Mouse (Mus musculus): ENCODE results near the gene Lep. TPM values are rescaled to one million over a fixed set of nuclear protein-coding genes. Genes with fewer than 3 reads are reported as not detected.

Lep gene
- polyA plus RNA-seq, 1 experiment from 2014 or later: not detected

- Histone ChIP-seq H3K4me3 (no peak overlapping the region), H3K9me3 (peaks cover 6% of the 10 kb centered on the region; the same call in 1 of the 2 replicates), H3K36me3 (no peaks in the 10 kb centered on the region), H3K27ac (no peak overlapping the region), H3K27me3 (ENCODE audit: insufficient read depth, poor library complexity, severe bottlenecking) (peaks cover 41% of the 10 kb centered on the region), H3K4me1 (replicated peaks) (peaks cover 23% of the 10 kb centered on the region)
- 40% methylated on average over 6 of the region's 6 CpGs for WGBS
- DNase-seq (ENCODE audit: low spot score): no peak
Measured at GRCm38 (mm10) chr6:29026766-29027165, 33.3 kb upstream of the Lep start.

- Histone ChIP-seq H3K27me3 (ENCODE audit: insufficient read depth, poor library complexity, severe bottlenecking) (peaks cover 32% of the 10 kb centered on the region), H3K9me3 (peaks cover 6% of the 10 kb centered on the region; the same call in 1 of the 2 replicates), H3K36me3 (no peaks in the 10 kb centered on the region), H3K4me3 (no peak overlapping the region), H3K27ac (no peak overlapping the region), H3K4me1 (replicated peaks) (peaks cover 29% of the 10 kb centered on the region)
- WGBS: 62% methylated on average over 5 of the region's 5 CpGs
- DNase-seq (ENCODE audit: low spot score): no peak
Measured at GRCm38 (mm10) chr6:29028129-29028528, 31.9 kb upstream of the Lep start.

DNA sequence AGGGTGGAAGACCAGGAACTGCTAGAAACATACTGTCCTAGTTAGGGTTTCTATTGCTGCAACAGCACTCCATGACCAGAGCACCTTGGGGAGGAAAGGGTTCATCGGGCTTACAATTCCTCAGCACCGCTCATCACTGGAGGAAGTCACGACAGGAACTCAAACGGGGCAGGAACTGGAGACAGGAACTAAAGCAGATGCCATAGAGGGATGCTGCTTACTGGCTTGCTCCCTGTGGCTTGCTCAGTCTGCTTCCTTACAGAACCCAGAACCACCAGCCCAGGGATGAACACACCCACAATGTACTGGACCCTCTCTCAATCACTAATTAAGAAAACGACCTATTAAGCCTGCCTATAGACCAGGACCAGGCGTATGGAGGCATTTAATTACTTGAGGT is 30.5 kb upstream of the Lep start:
- WGBS: 77% methylated on average over 6 of the region's 6 CpGs
- peaks cover 25% of the 10 kb centered on the region for H3K27me3 ChIP-seq (ENCODE audit: insufficient read depth, poor library complexity, severe bottlenecking)
- no peak for DNase-seq (ENCODE audit: low spot score)

DNA sequence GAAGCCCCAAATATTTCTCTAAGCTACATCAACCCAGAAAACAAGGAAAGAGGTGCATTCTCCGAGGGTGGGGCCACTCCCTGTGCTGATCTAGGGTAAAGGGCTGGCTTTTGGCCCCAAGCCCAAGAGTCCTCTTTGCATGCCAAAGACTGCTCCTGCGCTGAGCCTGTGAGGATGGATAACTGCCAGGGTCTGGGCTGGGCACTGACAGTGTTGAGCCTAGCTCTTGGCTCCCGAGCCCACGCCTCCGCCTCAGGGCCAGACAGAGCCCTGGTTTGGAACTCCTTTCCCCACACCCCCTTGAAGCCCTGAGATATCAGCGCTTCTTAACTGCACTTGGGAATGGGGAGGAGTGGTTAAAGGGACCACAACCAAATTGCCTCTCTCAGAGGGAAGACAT is 28.8 kb upstream of the Lep start:
- 83% methylated on average over 6 of the region's 6 CpGs for WGBS
- Histone ChIP-seq H3K9me3 (peaks cover 6% of the 10 kb centered on the region; the same call in 1 of the 2 replicates), H3K36me3 (no peaks in the 10 kb centered on the region), H3K4me1 (replicated peaks) (peaks cover 19% of the 10 kb centered on the region), H3K27ac (no peak overlapping the region), H3K27me3 (ENCODE audit: insufficient read depth, poor library complexity, severe bottlenecking) (peaks cover 9% of the 10 kb centered on the region), H3K4me3 (no peak overlapping the region)
- no peak for DNase-seq (ENCODE audit: low spot score)

More for the DNA sequence above, 30.5 kb upstream of the Lep start:
- H3K36me3 ChIP-seq: no peaks in the 10 kb centered on the region
- H3K9me3 ChIP-seq: peaks cover 6% of the 10 kb centered on the region; the same call in 1 of the 2 replicates
- H3K4me3 ChIP-seq: no peak overlapping the region
- no peak overlapping the region for H3K27ac ChIP-seq
- peaks cover 24% of the 10 kb centered on the region for H3K4me1 ChIP-seq (replicated peaks)

DNA sequence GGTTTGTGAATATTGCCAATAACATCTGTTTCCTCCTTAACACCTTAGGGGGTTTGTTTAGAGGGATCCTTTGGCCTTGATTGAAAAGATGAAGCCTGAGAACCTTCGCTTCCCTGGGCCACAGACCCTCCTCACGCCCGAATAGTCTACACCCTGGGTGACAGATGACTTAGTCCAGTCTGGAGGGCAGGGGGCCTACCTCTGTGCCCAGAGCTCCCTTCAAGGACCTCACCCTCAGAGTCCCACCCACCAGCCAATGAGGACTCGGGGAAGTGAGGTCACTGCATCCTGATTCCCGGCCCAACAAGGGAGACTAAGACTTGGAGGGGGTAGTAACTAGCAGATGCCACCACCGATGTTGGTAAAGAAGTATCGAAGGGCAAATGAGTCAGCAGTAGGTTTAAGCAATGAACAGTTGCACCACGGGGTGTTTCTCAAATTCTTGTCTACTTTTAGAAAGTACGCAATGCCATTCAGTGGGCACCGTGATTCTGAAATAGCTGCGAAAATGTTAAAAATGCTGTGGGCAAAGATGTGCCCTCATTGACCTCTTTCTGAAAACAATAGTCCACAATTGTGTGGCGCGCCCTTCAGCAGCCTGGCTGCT is 28.2 kb upstream of the Lep start:
- 85% methylated on average over 13 of the region's 13 CpGs for WGBS
- Histone ChIP-seq H3K27ac (no peak overlapping the region), H3K36me3 (no peaks in the 10 kb centered on the region), H3K4me1 (replicated peaks) (peaks cover 13% of the 10 kb centered on the region), H3K4me3 (no peak overlapping the region), H3K9me3 (peaks cover 6% of the 10 kb centered on the region; the same call in 1 of the 2 replicates), H3K27me3 (ENCODE audit: insufficient read depth, poor library complexity, severe bottlenecking) (peaks cover 6% of the 10 kb centered on the region)
- no peak for DNase-seq (ENCODE audit: low spot score)

- no peak for DNase-seq (ENCODE audit: low spot score)
- Histone ChIP-seq H3K27ac (no peak overlapping the region), H3K9me3 (peaks cover 6% of the 10 kb centered on the region; the same call in 1 of the 2 replicates)
Measured at GRCm38 (mm10) chr6:29032411-29032810, 27.6 kb upstream of the Lep start.

GRCm38 (mm10) chr6:29033981-29034646 is 25.9 kb upstream of the Lep start:
- no peak for DNase-seq (ENCODE audit: low spot score)
- Histone ChIP-seq H3K36me3 (no peaks in the 10 kb centered on the region), H3K4me1 (replicated peaks) (peaks cover 9% of the 10 kb centered on the region; the same call in 1 of the 2 replicates), H3K27ac (no peak overlapping the region), H3K27me3 (ENCODE audit: insufficient read depth, poor library complexity, severe bottlenecking) (no peaks in the 10 kb centered on the region), H3K4me3 (no peak overlapping the region), H3K9me3 (peaks cover 6% of the 10 kb centered on the region; the same call in 1 of the 2 replicates)
- whole genome bisulfite sequencing: 76% methylated on average over 7 of the region's 7 CpGs

More at GRCm38 (mm10) chr6:29032411-29032810, 27.6 kb upstream of the Lep start:
- H3K4me1 ChIP-seq (replicated peaks): peaks cover 9% of the 10 kb centered on the region; the same call in 1 of the 2 replicates
- H3K27me3 ChIP-seq (ENCODE audit: insufficient read depth, poor library complexity, severe bottlenecking): 0 out of 2 replicates have a peak, but pooled peaks cover under 1% of the 10 kb centered on the region
- no peak overlapping the region for H3K4me3 ChIP-seq
- no peaks in the 10 kb centered on the region for H3K36me3 ChIP-seq
- 88% methylated on average over 12 of the region's 12 CpGs for WGBS

- DNase-seq (ENCODE audit: low spot score): no peak
- WGBS: 71% methylated on average over 4 of the region's 4 CpGs
- no peaks in the 10 kb centered on the region for H3K36me3 ChIP-seq
- H3K4me3 ChIP-seq: no peak overlapping the region
- H3K4me1 ChIP-seq (replicated peaks): peaks cover 9% of the 10 kb centered on the region; the same call in 1 of the 2 replicates
- H3K27ac ChIP-seq: no peak overlapping the region
- no peaks in the 10 kb centered on the region for H3K9me3 ChIP-seq
- H3K27me3 ChIP-seq (ENCODE audit: insufficient read depth, poor library complexity, severe bottlenecking): no peaks in the 10 kb centered on the region
Measured at GRCm38 (mm10) chr6:29036698-29037097, 23.3 kb upstream of the Lep start.

GRCm38 (mm10) chr6:29040266-29040665 is 19.8 kb upstream of the Lep start:
- no peak for DNase-seq (ENCODE audit: low spot score)
- Histone ChIP-seq H3K4me1 (replicated peaks) (no peaks in the 10 kb centered on the region), H3K4me3 (no peak overlapping the region), H3K27me3 (ENCODE audit: insufficient read depth, poor library complexity, severe bottlenecking) (no peaks in the 10 kb centered on the region), H3K27ac (no peak overlapping the region), H3K9me3 (no peaks in the 10 kb centered on the region), H3K36me3 (no peaks in the 10 kb centered on the region)
- 85% methylated on average over 2 of the region's 2 CpGs for WGBS

- Histone ChIP-seq H3K4me3 (no peak overlapping the region), H3K9me3 (no peaks in the 10 kb centered on the region), H3K27me3 (ENCODE audit: insufficient read depth, poor library complexity, severe bottlenecking) (no peaks in the 10 kb centered on the region), H3K27ac (no peak overlapping the region), H3K4me1 (replicated peaks) (no peaks in the 10 kb centered on the region), H3K36me3 (no peaks in the 10 kb centered on the region)
- DNase-seq (ENCODE audit: low spot score): no peak
Measured at GRCm38 (mm10) chr6:29044029-29044428, 16.0 kb upstream of the Lep start.

DNA sequence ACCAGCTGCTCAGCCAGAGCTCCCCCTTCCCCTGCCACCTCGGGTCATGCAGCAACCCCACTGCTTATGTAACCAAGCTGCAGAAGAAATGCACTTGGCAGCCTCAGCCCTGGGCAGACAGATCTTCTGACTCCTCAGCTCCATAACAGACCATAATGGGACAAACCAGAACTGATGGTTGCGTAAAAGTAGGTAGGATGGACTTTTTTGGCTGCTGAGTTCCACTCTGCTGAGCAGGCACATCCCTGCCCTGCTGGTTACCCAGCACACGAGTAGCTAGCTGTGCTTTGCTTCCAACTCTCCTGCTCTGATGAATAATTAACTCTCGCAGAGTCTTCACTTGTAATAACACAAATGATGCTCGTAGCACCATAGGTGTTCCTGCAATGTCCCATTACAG is 10.1 kb upstream of the Lep start:
- no peak for DNase-seq (ENCODE audit: low spot score)
- Histone ChIP-seq H3K27me3 (ENCODE audit: insufficient read depth, poor library complexity, severe bottlenecking) (no peaks in the 10 kb centered on the region), H3K4me1 (replicated peaks) (peaks cover 16% of the 10 kb centered on the region; the same call in 1 of the 2 replicates), H3K36me3 (no peaks in the 10 kb centered on the region), H3K4me3 (no peak overlapping the region), H3K9me3 (no peaks in the 10 kb centered on the region), H3K27ac (no peak overlapping the region)
- 63% methylated on average over 5 of the region's 5 CpGs for WGBS

DNA sequence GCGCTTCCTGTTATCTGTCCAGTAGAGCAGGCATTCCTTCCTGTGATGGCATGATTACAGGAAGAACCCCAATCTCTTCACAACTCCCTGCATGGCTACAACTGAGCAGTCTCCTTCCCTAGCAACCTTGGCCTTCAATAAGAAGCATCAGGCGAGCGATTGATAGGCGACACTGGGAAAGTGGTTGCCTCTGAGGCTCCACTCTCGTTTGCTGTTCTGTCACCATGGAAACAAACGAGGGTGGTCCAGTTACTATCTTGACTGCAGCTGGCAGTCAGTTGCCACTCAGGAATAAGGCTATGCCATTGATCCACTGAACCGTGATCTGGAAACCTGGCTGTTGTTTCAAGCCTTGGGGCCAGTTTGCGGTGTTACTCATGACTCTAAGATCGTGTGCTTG is 7.8 kb upstream of the Lep start:
- Histone ChIP-seq H3K27me3 (ENCODE audit: insufficient read depth, poor library complexity, severe bottlenecking) (no peaks in the 10 kb centered on the region), H3K4me1 (replicated peaks) (peaks cover 16% of the 10 kb centered on the region; the same call in 1 of the 2 replicates), H3K9me3 (no peaks in the 10 kb centered on the region), H3K36me3 (no peaks in the 10 kb centered on the region), H3K27ac (no peak overlapping the region), H3K4me3 (no peak overlapping the region)
- WGBS: 67% methylated on average over 9 of the region's 9 CpGs
- DNase-seq (ENCODE audit: low spot score): no peak

DNA sequence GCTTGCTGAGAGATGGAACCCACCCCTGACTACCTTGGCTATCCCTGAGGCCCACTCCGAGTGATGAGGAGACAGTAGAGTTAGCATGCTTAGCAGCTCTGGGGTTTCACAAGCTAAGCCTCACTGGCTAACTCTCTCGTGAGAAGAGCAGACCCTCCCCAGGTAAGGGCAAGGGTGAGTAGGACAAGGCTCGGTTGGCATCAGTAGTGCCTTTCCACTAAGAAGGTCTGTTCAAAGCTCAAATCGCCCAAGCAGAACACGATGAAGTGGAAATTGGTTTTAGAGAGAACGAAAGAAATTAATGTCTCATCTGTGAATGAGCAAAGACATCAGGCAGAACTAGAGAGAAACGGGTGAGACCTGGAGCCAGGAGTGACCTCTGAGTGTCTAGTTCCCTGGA is 6.8 kb upstream of the Lep start:
- Histone ChIP-seq H3K27ac (no peak overlapping the region), H3K4me1 (replicated peaks) (peaks cover 16% of the 10 kb centered on the region; the same call in 1 of the 2 replicates), H3K27me3 (ENCODE audit: insufficient read depth, poor library complexity, severe bottlenecking) (no peaks in the 10 kb centered on the region), H3K36me3 (no peaks in the 10 kb centered on the region), H3K9me3 (no peaks in the 10 kb centered on the region), H3K4me3 (no peak overlapping the region)
- no peak for DNase-seq (ENCODE audit: low spot score)
- WGBS: 80% methylated on average over 7 of the region's 7 CpGs

All from hindbrain, embryonic 10.5 days (tissue).